Mouse (Mus musculus) MEL (cell line): ENCODE data around the gene Ckap5.

Experiments used
- CTCF ChIP-seq, 3 experiments: IDR thresholded peaks in 2 of 3; conservative IDR thresholded peaks in 1 of 3; 2 replicates each; pipeline ENCODE4 v1.5.1; 2011 to 2012; ENCODE audit warnings: low read length in 3 of 3, low read depth in 2 of 3, mild to moderate bottlenecking in 2 of 3, improper control_type of control experiment in 1 of 3, inconsistent platforms in 1 of 3, mixed read lengths in 1 of 3, moderate library complexity in 1 of 3; ENCODE audit not compliant: control insufficient read depth in 1 of 3, insufficient read depth in 1 of 3, poor library complexity in 1 of 3, severe bottlenecking in 1 of 3
- EP300 ChIP-seq, 2 experiments: IDR thresholded peaks; 2 replicates each; pipeline ENCODE4 v1.6.1; 2011; ENCODE audit warnings: improper control_type of control experiment in 2 of 2, low read length in 2 of 2, low read depth in 1 of 2, mild to moderate bottlenecking in 1 of 2
- HCFC1 ChIP-seq: IDR thresholded peaks from 2 replicates; pipeline ENCODE4 v1.6.1; 2012; ENCODE audit warnings: low read depth, mild to moderate bottlenecking, inconsistent platforms, low read length, improper control_type of control experiment, moderate library complexity
- KAT2A ChIP-seq: conservative IDR thresholded peaks from 2 replicates; pipeline ENCODE4 v1.6.1; 2012; ENCODE audit warnings: low read depth, low read length, improper control_type of control experiment, inconsistent platforms
- NELFE ChIP-seq: IDR thresholded peaks from 2 replicates; pipeline ENCODE4 v1.6.1; 2011; ENCODE audit warnings: low read depth, low read length, improper control_type of control experiment
- POLR2A ChIP-seq, 2 experiments: IDR thresholded peaks; 2 replicates each; pipeline ENCODE4 v1.6.1; 2011 to 2012; ENCODE audit warnings: low read length in 2 of 2, mild to moderate bottlenecking in 2 of 2, control low read depth in 1 of 2, improper control_type of control experiment in 1 of 2, low read depth in 1 of 2, moderate library complexity in 1 of 2; ENCODE audit not compliant: control insufficient read depth in 1 of 2, insufficient read depth in 1 of 2, poor library complexity in 1 of 2
- USF1 ChIP-seq: IDR thresholded peaks from 2 replicates; pipeline ENCODE4 v1.6.1; 2014; ENCODE audit warnings: low read depth, mild to moderate bottlenecking, inconsistent platforms, low read length, improper control_type of control experiment, moderate library complexity
- ZMIZ1 ChIP-seq: IDR thresholded peaks from 2 replicates; pipeline ENCODE4 v1.6.1; 2012; ENCODE audit warnings: low read depth, mild to moderate bottlenecking, inconsistent platforms, low read length, improper control_type of control experiment, moderate library complexity

GRCm38 (mm10) chr2:91517186-91517585 lies 9.4 kb upstream of the Ckap5 start:
- TF ChIP-seq POLR2A (IDR thresholded peaks at IDR 0.05; ENCODE audit: control insufficient read depth in 1 of 2, insufficient read depth in 1 of 2, low read depth in 1 of 2, low read length in 2 of 2, poor library complexity in 1 of 2) = no peak
- TF ChIP-seq EP300 (IDR thresholded peaks at IDR 0.05; ENCODE audit: low read depth in 1 of 2, low read length in 2 of 2) = no peak
- no peak for TF ChIP-seq ZMIZ1
- no peak for TF ChIP-seq CTCF (IDR thresholded peaks at IDR 0.05 in 2 of 3, conservative IDR thresholded peaks at IDR 0.05 in 1 of 3; ENCODE audit: control insufficient read depth in 1 of 3, insufficient read depth in 1 of 3, low read depth in 2 of 3, low read length in 3 of 3, poor library complexity in 1 of 3, severe bottlenecking in 1 of 3)
- no peak for TF ChIP-seq KAT2A
- no peak for TF ChIP-seq HCFC1
- no peak for TF ChIP-seq NELFE
- no peak for TF ChIP-seq USF1
